Mouse (Mus musculus): ENCODE results near the gene Tbcel. TPM values are rescaled to one million over a fixed set of nuclear protein-coding genes. Genes with fewer than 3 reads are reported as not detected.

The Tbcel gene
- total RNA-seq, 1 experiment: 9.1 TPM

DNA sequence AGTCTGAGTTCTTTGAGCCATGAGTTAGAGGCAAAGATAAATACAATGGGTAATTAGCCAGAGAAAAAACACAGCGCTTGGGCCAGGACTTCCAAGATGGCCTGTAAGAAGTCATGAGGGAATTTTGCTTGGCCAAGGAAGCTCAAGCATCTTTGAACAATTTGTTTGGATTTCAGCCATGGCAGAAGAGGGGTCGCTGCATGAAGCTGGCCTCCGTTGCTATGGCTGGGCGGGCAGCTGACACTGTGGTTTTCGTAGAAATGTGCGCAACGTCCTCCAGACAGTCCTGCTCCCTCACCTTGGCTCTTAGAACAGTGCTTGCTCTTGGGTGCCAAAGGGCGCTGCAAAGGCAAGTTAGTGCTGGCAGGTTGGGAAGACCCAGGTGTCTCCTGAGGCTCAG is 25.9 kb upstream of the Tbcel start:
- in situ Hi-C loops (cut with MboI; ENCODE audit: low sequenced_read_pairs in 2 of 2, unreplicated experiment in 2 of 2): no loop called here
- H3K9ac ChIP-seq (ENCODE audit: insufficient read depth, low read depth, low read length, poor library complexity, severe bottlenecking): no peak overlapping the region
- peaks cover 2 to 3% of the 10 kb centered on the region in 2 experiments; a peak in 1 of 4 replicates for H3K4me1 ChIP-seq (ENCODE audit: control insufficient read depth in 2 of 2, insufficient read depth in 2 of 2, low read length in 2 of 2, poor library complexity in 1 of 2)
- TF ChIP-seq ZNF384 (IDR thresholded peaks at IDR 0.05; ENCODE audit: low read depth, low read length): no peak
- no peaks in the 10 kb centered on the region for H3K9me3 ChIP-seq (ENCODE audit: control insufficient read depth, insufficient read depth, low read depth, low read length)
- H3K4me3 ChIP-seq (ENCODE audit: insufficient read depth in 1 of 2, low read depth in 1 of 2, low read length in 2 of 2, poor library complexity in 1 of 2, severe bottlenecking in 1 of 2): no peak overlapping the region
- DNase-seq (ENCODE audit: low read depth, low spot score): no peak
- H3K27ac ChIP-seq (ENCODE audit: insufficient read depth, low read depth, low read length, poor library complexity, severe bottlenecking): no peak overlapping the region
- no peaks in the 10 kb centered on the region for H3K36me3 ChIP-seq (ENCODE audit: control insufficient read depth, insufficient read depth, low read length, poor library complexity, severe bottlenecking)

DNA sequence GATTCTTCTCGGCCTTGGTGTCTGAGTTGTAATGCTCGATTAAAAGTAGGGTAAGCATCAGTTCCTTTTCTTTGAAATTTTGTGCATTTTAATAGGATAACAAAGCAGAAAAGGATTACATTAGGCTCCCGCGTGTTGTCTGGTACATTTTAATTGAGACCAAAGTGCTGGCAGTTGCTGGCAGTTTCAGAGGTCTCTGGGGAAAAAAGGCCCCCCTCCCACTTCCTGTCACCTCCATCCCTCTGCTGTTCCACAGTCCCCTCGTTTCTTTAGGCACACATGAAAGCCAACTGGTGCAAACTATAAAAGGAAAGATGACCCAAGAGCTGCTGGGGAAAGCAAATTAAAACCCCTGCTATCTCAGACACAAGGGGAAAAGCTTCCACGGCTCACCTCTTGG is 25.4 kb upstream of the Tbcel start:
- Histone ChIP-seq H3K27ac (ENCODE audit: insufficient read depth, low read depth, low read length, poor library complexity, severe bottlenecking) (no peak overlapping the region), H3K9ac (ENCODE audit: insufficient read depth, low read depth, low read length, poor library complexity, severe bottlenecking) (no peak overlapping the region), H3K4me1 (ENCODE audit: control insufficient read depth in 2 of 2, insufficient read depth in 2 of 2, low read length in 2 of 2, poor library complexity in 1 of 2) (peaks cover 2 to 3% of the 10 kb centered on the region in 2 experiments; a peak in 1 of 4 replicates), H3K36me3 (ENCODE audit: control insufficient read depth, insufficient read depth, low read length, poor library complexity, severe bottlenecking) (no peaks in the 10 kb centered on the region), H3K9me3 (ENCODE audit: control insufficient read depth, insufficient read depth, low read depth, low read length) (no peaks in the 10 kb centered on the region), H3K4me3 (ENCODE audit: insufficient read depth in 1 of 2, low read depth in 1 of 2, low read length in 2 of 2, poor library complexity in 1 of 2, severe bottlenecking in 1 of 2) (no peak overlapping the region)
- in situ Hi-C loops (cut with MboI; ENCODE audit: low sequenced_read_pairs in 2 of 2, unreplicated experiment in 2 of 2): no loop called here
- DNase-seq (ENCODE audit: low read depth, low spot score): no peak
- no peak for TF ChIP-seq HCFC1 (IDR thresholded peaks at IDR 0.05; ENCODE audit: borderline replicate concordance, insufficient read depth, low read length)
- no peak for TF ChIP-seq MAFK (IDR thresholded peaks at IDR 0.05; ENCODE audit: insufficient read depth, low read depth, low read length)
- TF ChIP-seq CHD2 (IDR thresholded peaks at IDR 0.05; ENCODE audit: low read depth, low read length): no peak
- no peak for TF ChIP-seq ZC3H11A (IDR thresholded peaks at IDR 0.05; ENCODE audit: borderline replicate concordance, low read depth, low read length)
- TF ChIP-seq ZNF384 (IDR thresholded peaks at IDR 0.05; ENCODE audit: low read depth, low read length): no peak

DNA sequence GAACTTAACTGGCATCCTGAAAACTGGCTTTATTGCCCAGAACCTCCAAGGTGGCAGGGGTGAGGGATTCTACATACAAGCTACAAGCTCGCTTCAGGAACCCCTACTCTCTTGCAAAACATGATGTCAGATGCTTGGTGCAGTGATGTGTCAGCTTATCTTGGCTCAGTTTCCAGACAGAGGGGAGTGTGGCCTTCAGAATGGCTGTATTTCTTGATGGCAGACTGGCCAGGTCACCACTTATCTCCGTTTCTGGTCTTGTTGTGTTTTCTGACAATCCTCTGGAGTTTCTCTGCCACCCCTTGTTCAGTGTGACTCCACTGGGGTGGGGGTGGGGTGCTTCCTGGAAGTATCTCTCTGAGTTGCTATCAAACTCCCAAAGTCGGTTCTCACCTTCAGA is 24.3 kb upstream of the Tbcel start:
- Histone ChIP-seq H3K9me3 (ENCODE audit: control insufficient read depth, insufficient read depth, low read depth, low read length) (no peaks in the 10 kb centered on the region), H3K36me3 (ENCODE audit: control insufficient read depth, insufficient read depth, low read length, poor library complexity, severe bottlenecking) (no peaks in the 10 kb centered on the region), H3K27ac (ENCODE audit: insufficient read depth, low read depth, low read length, poor library complexity, severe bottlenecking) (no peak overlapping the region), H3K9ac (ENCODE audit: insufficient read depth, low read depth, low read length, poor library complexity, severe bottlenecking) (no peak overlapping the region), H3K4me1 (ENCODE audit: control insufficient read depth in 2 of 2, insufficient read depth in 2 of 2, low read length in 2 of 2, poor library complexity in 1 of 2) (peaks cover 2 to 3% of the 10 kb centered on the region in 2 experiments; a peak in 1 of 4 replicates), H3K4me3 (ENCODE audit: insufficient read depth in 1 of 2, low read depth in 1 of 2, low read length in 2 of 2, poor library complexity in 1 of 2, severe bottlenecking in 1 of 2) (no peak overlapping the region)
- TF ChIP-seq MAFK (IDR thresholded peaks at IDR 0.05; ENCODE audit: insufficient read depth, low read depth, low read length) (no peak), CHD2 (IDR thresholded peaks at IDR 0.05; ENCODE audit: low read depth, low read length) (no peak), ZNF384 (IDR thresholded peaks at IDR 0.05; ENCODE audit: low read depth, low read length) (no peak)
- in situ Hi-C loops (cut with MboI; ENCODE audit: low sequenced_read_pairs in 2 of 2, unreplicated experiment in 2 of 2): no loop called here
- no peak for DNase-seq (ENCODE audit: low read depth, low spot score)

DNA sequence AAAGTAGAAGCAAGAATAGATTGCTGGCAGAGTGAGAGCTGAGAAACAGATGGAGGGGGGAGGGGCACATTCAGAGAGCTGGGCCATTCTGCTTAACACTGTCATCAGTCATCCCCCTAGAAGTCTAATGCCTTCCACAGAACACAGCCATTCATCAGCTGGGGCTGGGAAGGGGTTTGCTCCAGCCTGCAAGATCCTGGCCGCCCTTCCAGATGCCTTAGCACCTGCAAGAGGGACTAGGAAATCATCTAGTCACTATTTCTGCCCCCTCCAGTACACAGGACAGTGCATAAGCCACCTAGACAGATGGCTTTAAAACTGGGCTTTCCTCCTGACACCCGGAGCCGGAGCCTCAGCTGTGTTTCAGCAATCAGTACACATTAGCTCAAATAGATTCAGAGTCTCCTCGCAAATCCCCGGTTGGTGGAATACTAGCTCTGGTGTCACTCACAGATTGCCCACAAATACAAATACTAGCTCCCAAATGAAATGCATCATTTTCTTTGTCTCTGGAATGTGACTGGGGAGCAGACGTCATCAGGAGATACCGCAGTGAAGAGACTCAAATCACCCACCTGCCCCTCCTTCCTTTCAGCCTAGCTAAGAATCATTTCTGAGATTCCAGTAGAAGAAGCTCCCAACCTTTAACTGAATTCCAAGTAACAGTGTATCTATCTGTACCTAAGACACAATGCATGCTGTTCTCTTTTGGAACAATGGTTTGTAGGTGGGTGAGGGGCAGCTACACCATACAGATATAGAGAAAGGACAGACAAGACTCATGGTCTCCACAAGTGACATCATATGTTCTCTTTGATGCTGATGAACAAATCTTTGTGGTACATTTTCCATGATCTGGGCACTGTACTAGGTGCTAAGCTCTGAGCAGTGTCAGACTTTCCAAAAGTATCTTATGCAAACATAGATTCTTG is 22.9 kb upstream of the Tbcel start:
- Histone ChIP-seq H3K4me1 (ENCODE audit: control insufficient read depth in 2 of 2, insufficient read depth in 2 of 2, low read length in 2 of 2, poor library complexity in 1 of 2) (peaks cover 2 to 3% of the 10 kb centered on the region in 2 experiments; a peak in 1 of 4 replicates), H3K9ac (ENCODE audit: insufficient read depth, low read depth, low read length, poor library complexity, severe bottlenecking) (no peak overlapping the region), H3K36me3 (ENCODE audit: control insufficient read depth, insufficient read depth, low read length, poor library complexity, severe bottlenecking) (no peaks in the 10 kb centered on the region), H3K27ac (ENCODE audit: insufficient read depth, low read depth, low read length, poor library complexity, severe bottlenecking) (no peak overlapping the region), H3K9me3 (ENCODE audit: control insufficient read depth, insufficient read depth, low read depth, low read length) (no peaks in the 10 kb centered on the region), H3K4me3 (ENCODE audit: insufficient read depth in 1 of 2, low read depth in 1 of 2, low read length in 2 of 2, poor library complexity in 1 of 2, severe bottlenecking in 1 of 2) (no peak overlapping the region)
- in situ Hi-C loops (cut with MboI; ENCODE audit: low sequenced_read_pairs in 2 of 2, unreplicated experiment in 2 of 2): no loop called here
- no peak for DNase-seq (ENCODE audit: low read depth, low spot score)
- TF ChIP-seq CHD2 (IDR thresholded peaks at IDR 0.05; ENCODE audit: low read depth, low read length) (no peak), MAFK (IDR thresholded peaks at IDR 0.05; ENCODE audit: insufficient read depth, low read depth, low read length) (no peak), ZC3H11A (IDR thresholded peaks at IDR 0.05; ENCODE audit: borderline replicate concordance, low read depth, low read length) (no peak), HCFC1 (IDR thresholded peaks at IDR 0.05; ENCODE audit: borderline replicate concordance, insufficient read depth, low read length) (no peak)
